In genomic region chr4:155173822-155174785, GRCm38 (mm10) we compare ENCODE assay signal across 8 mouse cellular contexts. TPM values are rescaled to one million over a fixed set of nuclear protein-coding genes. Genes with fewer than 3 reads are reported as not detected.
DNase-seq lines count a peak whose midpoint lies in the region; ATAC-seq and TF ChIP-seq lines count a peak whose summit lies in the region.

No protein-coding gene starts in this region.

- peak overlapping the region; percentile 42 for H3K9ac ChIP-seq in intestine, embryonic 15.5 days

- TF ChIP-seq CTCF in lung, adult 2 months (IDR thresholded peaks at IDR 0.05; ENCODE audit: insufficient read depth, low read length) = no peak
- TF ChIP-seq CTCF in olfactory bulb, adult 2 months (IDR thresholded peaks at IDR 0.05; ENCODE audit: insufficient read depth, low read depth, low read length) = no peak

- H3K4me3 ChIP-seq in lung, adult 2 months (replicated peaks; ENCODE audit: extremely low read depth, low read depth, low read length) = peak overlapping the region; percentile 22
- H3K4me3 ChIP-seq in embryonic facial prominence, embryonic 10.5 days = peak overlapping the region; percentile 39
- peak overlapping the region; percentile 19 for H3K4me3 ChIP-seq in intestine, embryonic 15.5 days (replicated peaks)
- H3K4me3 ChIP-seq in olfactory bulb, adult 2 months (ENCODE audit: insufficient read depth, low read depth, low read length) = no peak overlapping the region

- peaks cover 5% of the 10 kb centered on the region; the same call in 1 of the 2 replicates for H3K36me3 ChIP-seq in embryonic facial prominence, embryonic 10.5 days (replicated peaks)
- no peaks in the 10 kb centered on the region for H3K36me3 ChIP-seq in intestine, embryonic 15.5 days

- intact Hi-C loops in left cerebral cortex, postnatal 14 days (cut with DNase I) = loop anchor here (5.0 kb wide), 1 partner anchor 33 kb away; no protein-coding TSS in a partner anchor

- H3K4me1 ChIP-seq in lung, adult 2 months (ENCODE audit: control insufficient read depth, insufficient read depth, low read length) = peaks cover 79% of the 10 kb centered on the region
- peaks cover 91% of the 10 kb centered on the region for H3K4me1 ChIP-seq in embryonic facial prominence, embryonic 10.5 days
- H3K4me1 ChIP-seq in intestine, embryonic 15.5 days (replicated peaks) = peaks cover 85% of the 10 kb centered on the region
- peaks cover 81% of the 10 kb centered on the region for H3K4me1 ChIP-seq in olfactory bulb, adult 2 months (ENCODE audit: control insufficient read depth, insufficient read depth, low read length)

- TF ChIP-seq POLR2A in lung, adult 2 months (IDR thresholded peaks at IDR 0.05; ENCODE audit: borderline replicate concordance, extremely low read depth, low read depth, low read length) = no peak
- no peak for TF ChIP-seq POLR2A in olfactory bulb, adult 2 months (IDR thresholded peaks at IDR 0.05; ENCODE audit: insufficient read depth, low read depth, low read length)

- no peaks in the 10 kb centered on the region for H3K9me3 ChIP-seq in embryonic facial prominence, embryonic 10.5 days
- H3K9me3 ChIP-seq in intestine, embryonic 15.5 days = no peaks in the 10 kb centered on the region

- peak overlapping the region; percentile 90 for H3K27ac ChIP-seq in embryonic facial prominence, embryonic 10.5 days (replicated peaks)
- H3K27ac ChIP-seq in intestine, embryonic 15.5 days = peak overlapping the region; percentile 98
- peak overlapping the region; percentile 64 for H3K27ac ChIP-seq in olfactory bulb, adult 2 months (ENCODE audit: insufficient read depth, low read depth, low read length)

- H3K4me2 ChIP-seq in intestine, embryonic 15.5 days (replicated peaks) = peak overlapping the region; percentile 54

- no peak for DNase-seq in lung, adult 2 months
- no peak for DNase-seq in lung, postnatal 4 days
- DNase-seq in embryonic facial prominence, embryonic 10.5 days (ENCODE audit: low spot score) = peak; percentile 40
- no peak for DNase-seq in left cerebral cortex, postnatal 14 days (ENCODE audit: low spot score in 2 of 2)
- DNase-seq in spleen, adult 18-20 months = no peak

- H3K27me3 ChIP-seq in embryonic facial prominence, embryonic 10.5 days (replicated peaks; ENCODE audit: low read depth, poor library complexity, severe bottlenecking) = no peaks in the 10 kb centered on the region
- no peaks in the 10 kb centered on the region for H3K27me3 ChIP-seq in intestine, embryonic 15.5 days (replicated peaks)

- 23% methylated on average over 17 of the region's 17 CpGs for WGBS in lung, adult 2 months
- 23% methylated on average over 17 of the region's 17 CpGs for WGBS in embryonic facial prominence, embryonic 10.5 days
- 17% methylated on average over 16 of the region's 17 CpGs for WGBS in intestine, embryonic 15.5 days
- WGBS in olfactory bulb, adult 2 months = 25% methylated on average over 17 of the region's 17 CpGs

- peak; percentile 4; the same call in 1 of the 2 replicates for ATAC-seq in intestine, embryonic 15.5 days
- no peak for ATAC-seq in erythroid progenitor cell, adult 5-6 weeks (replicated peaks; ENCODE audit: low FRiP score, poor library complexity, severe bottlenecking)

RNA-seq across cellular contexts. Expression of gene Ski, which starts 48.3 kb away (rescaled TPM):
- polyA plus RNA-seq in lung, adult 2 months (2012; rRNA removed) = 105 and 115 TPM in 2 replicates
- 8.5 and 10.7 TPM in 2 replicates for polyA plus RNA-seq in embryonic facial prominence, embryonic 10.5 days (2016; fragmentation: Nextera tagmentation; extraction: Ambion mirVana)
- 13.3 and 13.8 TPM in 2 replicates for polyA plus RNA-seq in intestine, embryonic 15.5 days (2015; fragmentation: Nextera tagmentation; extraction: Ambion mirVana)
- not detected in 2 replicates for polyA plus RNA-seq in olfactory bulb, adult 2 months (2012; ENCODE audit: insufficient read depth, insufficient read length, low replicate concordance, missing spikeins)
- 100 to 1,000 TPM; 110 to 111 TPM for total RNA-seq in left cerebral cortex, postnatal 14 days (2021)
- 5.0 and 9.7 TPM in 2 replicates for total RNA-seq in erythroid progenitor cell, adult 5-6 weeks (2015; ENCODE audit: low replicate concordance)
- 1.7 and 2.7 TPM in 2 replicates for total RNA-seq in erythroid progenitor cell, adult 5-6 weeks (2017; ENCODE audit: low replicate concordance)
